Mouse (Mus musculus) ES-E14 (cell line): Measurements from ENCODE around the gene Rab24.

ENCODE experiments used
- HCFC1 ChIP-seq: IDR thresholded peaks from 2 replicates; pipeline ENCODE4 v1.6.1; 2012; ENCODE audit warnings: low read length, inconsistent platforms, borderline replicate concordance; ENCODE audit not compliant: insufficient read depth
- MAFK ChIP-seq: IDR thresholded peaks from 2 replicates; pipeline ENCODE4 v1.6.1; 2014; ENCODE audit warnings: mild to moderate bottlenecking, low read depth, low read length, inconsistent platforms; ENCODE audit not compliant: insufficient read depth
- ZNF384 ChIP-seq: IDR thresholded peaks from 2 replicates; pipeline ENCODE4 v1.6.1; 2012; ENCODE audit warnings: low read depth, low read length, inconsistent platforms

DNA sequence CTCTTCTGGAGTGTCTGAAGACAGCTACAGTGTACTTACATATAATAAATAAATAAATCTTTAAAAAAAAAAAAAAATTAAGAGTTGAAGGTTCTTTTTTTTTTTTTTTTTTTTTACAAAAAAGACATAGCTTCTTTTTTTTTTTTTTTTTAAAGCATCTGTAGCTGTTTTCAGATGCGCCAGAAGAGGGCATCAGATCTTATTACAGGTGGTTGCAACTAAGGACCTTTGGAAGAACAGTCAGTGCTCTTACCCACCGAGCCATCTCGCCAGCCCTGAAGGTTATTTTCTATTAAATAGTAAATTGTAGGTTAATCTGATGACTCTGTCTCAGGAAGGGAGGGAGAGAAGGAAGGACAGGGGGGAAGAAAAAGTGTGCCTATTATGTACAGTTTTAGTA, 32.9 kb downstream of the Rab24 start:
- TF ChIP-seq MAFK (no peak), ZNF384 (peak; percentile 94), HCFC1 (no peak)
